Mouse (Mus musculus) heart, embryonic 15.5 days (tissue): ENCODE measurements around the gene Taf8. TPM values are rescaled to one million over a fixed set of nuclear protein-coding genes. Genes with fewer than 3 reads are reported as not detected.

Source experiments
- ATAC-seq: fragments of 200-750 bp; cut with Nextera tagmentation; replicated peaks from 2 replicates; pipeline ENCODE4 v1.8.0; 2017; ENCODE audit warnings: low read depth, moderate TSS enrichment; ENCODE audit not compliant: insufficient number of reproducible peaks, insufficient read depth, low FRiP score
- H3K27ac ChIP-seq: fragments of 300-500 bp; sonication (generic); 2 replicates; pipeline ENCODE4 v1.5.1; 2015; ENCODE audit warnings: mild to moderate bottlenecking, inconsistent platforms
- H3K27me3 ChIP-seq: fragments of 300-500 bp; sonication (generic); 2 replicates; pipeline ENCODE4 v1.6.1; 2015; ENCODE audit warnings: inconsistent platforms
- H3K36me3 ChIP-seq: fragments of 300-500 bp; sonication (generic); 2 replicates; pipeline ENCODE4 v1.6.1; 2015; ENCODE audit warnings: mild to moderate bottlenecking, inconsistent platforms
- H3K4me1 ChIP-seq: fragments of 300-500 bp; sonication (generic); replicated peaks from 2 replicates; pipeline ENCODE4 v1.6.1; 2015; ENCODE audit warnings: inconsistent platforms
- H3K4me2 ChIP-seq: fragments of 300-500 bp; sonication (generic); 2 replicates; pipeline ENCODE4 v1.6.1; 2015; ENCODE audit warnings: inconsistent platforms, mild to moderate bottlenecking, moderate library complexity
- H3K4me3 ChIP-seq: fragments of 300-500 bp; sonication (generic); 2 replicates; pipeline ENCODE4 v1.5.1; 2015; ENCODE audit warnings: mild to moderate bottlenecking, inconsistent platforms
- H3K9ac ChIP-seq: fragments of 300-500 bp; sonication (generic); 2 replicates; pipeline ENCODE4 v1.6.1; 2015; ENCODE audit warnings: mild to moderate bottlenecking, inconsistent platforms
- H3K9me3 ChIP-seq: fragments of 300-500 bp; sonication (generic); replicated peaks from 2 replicates; pipeline ENCODE4 v1.6.1; 2016; ENCODE audit warnings: inconsistent platforms
- WGBS: fragments of 180-500 bp; shearing (Covaris S2); methylation state at CpG from one replicate; pipeline ENCODE4 v1.1.7; 2015; ENCODE audit warnings: mixed read lengths; 5-methylcytosine and 5-hydroxymethylcytosine counted together
- polyA plus RNA-seq: library from polyadenylated mRNA; unstranded; fragments of >200 nt; fragmentation: Nextera tagmentation; extraction: Ambion mirVana; gene quantifications from 2 replicates; pipeline ENCODE4 v1.2.1, GENCODE M21; 2015

Gene Taf8
- polyA plus RNA-seq, 1 experiment from 2014 or later: 17.0 TPM

- Histone ChIP-seq H3K9me3 (no peaks in the 10 kb centered on the region), H3K9ac (peak overlapping the region; percentile 38), H3K36me3 (no peaks in the 10 kb centered on the region), H3K27me3 (peaks cover 34% of the 10 kb centered on the region), H3K4me3 (peak overlapping the region; percentile 44), H3K27ac (no peak overlapping the region), H3K4me1 (peaks cover 25% of the 10 kb centered on the region), H3K4me2 (peak overlapping the region; percentile 58)
- WGBS: 26% methylated on average over 14 of the region's 14 CpGs
- no peak for ATAC-seq
Measured at GRCm38 (mm10) chr17:47468063-47468462, 34.0 kb downstream of the Taf8 start.

- WGBS: 78% methylated on average over 11 of the region's 11 CpGs
- H3K9me3 ChIP-seq: no peaks in the 10 kb centered on the region
- H3K27ac ChIP-seq: no peak overlapping the region
- no peak for ATAC-seq
- H3K27me3 ChIP-seq: peaks cover 34% of the 10 kb centered on the region
- H3K4me1 ChIP-seq: peaks cover 27% of the 10 kb centered on the region
- no peak overlapping the region for H3K9ac ChIP-seq
- H3K36me3 ChIP-seq: no peaks in the 10 kb centered on the region
- peak overlapping the region; percentile 44 for H3K4me3 ChIP-seq
- peak overlapping the region; percentile 58; the same call in 1 of the 2 replicates for H3K4me2 ChIP-seq
Measured at GRCm38 (mm10) chr17:47467659-47468058, 34.4 kb downstream of the Taf8 start.

- Histone ChIP-seq H3K4me2 (no peak overlapping the region), H3K4me3 (no peak overlapping the region), H3K4me1 (peaks cover 31% of the 10 kb centered on the region), H3K36me3 (no peaks in the 10 kb centered on the region), H3K27me3 (peaks cover 34% of the 10 kb centered on the region), H3K27ac (no peak overlapping the region), H3K9ac (no peak overlapping the region), H3K9me3 (no peaks in the 10 kb centered on the region)
- no peak for ATAC-seq
- WGBS: 45% methylated on average over 9 of the region's 9 CpGs
Measured at GRCm38 (mm10) chr17:47466284-47466683, 35.8 kb downstream of the Taf8 start.

GRCm38 (mm10) chr17:47465016-47465415, 37.1 kb downstream of the Taf8 start:
- peaks cover 23% of the 10 kb centered on the region for H3K4me1 ChIP-seq
- no peaks in the 10 kb centered on the region for H3K9me3 ChIP-seq
- H3K4me3 ChIP-seq: no peak overlapping the region
- H3K9ac ChIP-seq: no peak overlapping the region
- H3K27me3 ChIP-seq: peaks cover 34% of the 10 kb centered on the region
- H3K27ac ChIP-seq: no peak overlapping the region
- H3K4me2 ChIP-seq: no peak overlapping the region
- no peak for ATAC-seq
- 77% methylated on average over 11 of the region's 11 CpGs for WGBS
- no peaks in the 10 kb centered on the region for H3K36me3 ChIP-seq

- Histone ChIP-seq H3K4me2 (no peak overlapping the region), H3K9me3 (no peaks in the 10 kb centered on the region), H3K4me1 (peaks cover 28% of the 10 kb centered on the region), H3K27me3 (peaks cover 34% of the 10 kb centered on the region), H3K4me3 (no peak overlapping the region), H3K9ac (no peak overlapping the region), H3K36me3 (no peaks in the 10 kb centered on the region), H3K27ac (no peak overlapping the region)
- no peak for ATAC-seq
- WGBS: 52% methylated on average over 12 of the region's 12 CpGs
Measured at GRCm38 (mm10) chr17:47464248-47464965, 37.7 kb downstream of the Taf8 start.

GRCm38 (mm10) chr17:47462728-47463388, 39.2 kb downstream of the Taf8 start:
- H3K9ac ChIP-seq: no peak overlapping the region
- no peaks in the 10 kb centered on the region for H3K36me3 ChIP-seq
- H3K4me2 ChIP-seq: no peak overlapping the region
- peaks cover 23% of the 10 kb centered on the region for H3K4me1 ChIP-seq
- ATAC-seq: no peak
- H3K9me3 ChIP-seq: no peaks in the 10 kb centered on the region
- no peak overlapping the region for H3K4me3 ChIP-seq
- peaks cover 28% of the 10 kb centered on the region for H3K27me3 ChIP-seq
- H3K27ac ChIP-seq: peak overlapping the region; percentile 46
- WGBS: 38% methylated on average over 9 of the region's 9 CpGs

GRCm38 (mm10) chr17:47462209-47462608, 39.9 kb downstream of the Taf8 start:
- Histone ChIP-seq H3K36me3 (no peaks in the 10 kb centered on the region), H3K9me3 (no peaks in the 10 kb centered on the region), H3K9ac (no peak overlapping the region), H3K27ac (peak overlapping the region; percentile 46), H3K4me3 (no peak overlapping the region), H3K4me1 (peaks cover 23% of the 10 kb centered on the region), H3K27me3 (peaks cover 21% of the 10 kb centered on the region), H3K4me2 (0 out of 2 replicates have a peak overlapping the region, but pooled peaks have one; percentile 8)
- ATAC-seq: no peak
- 52% methylated on average over 7 of the region's 7 CpGs for WGBS

- no peak for ATAC-seq
- Histone ChIP-seq H3K27me3 (peaks cover 16% of the 10 kb centered on the region), H3K9me3 (no peaks in the 10 kb centered on the region), H3K36me3 (no peaks in the 10 kb centered on the region), H3K4me2 (no peak overlapping the region), H3K4me1 (peaks cover 23% of the 10 kb centered on the region), H3K4me3 (no peak overlapping the region), H3K27ac (peak overlapping the region; percentile 46; the same call in 1 of the 2 replicates), H3K9ac (no peak overlapping the region)
- 47% methylated on average over 3 of the region's 3 CpGs for WGBS
Measured at GRCm38 (mm10) chr17:47461688-47462087, 40.4 kb downstream of the Taf8 start.

- Histone ChIP-seq H3K4me2 (no peak overlapping the region), H3K4me1 (peaks cover 32% of the 10 kb centered on the region), H3K9ac (no peak overlapping the region), H3K9me3 (no peaks in the 10 kb centered on the region), H3K27ac (no peak overlapping the region), H3K36me3 (no peaks in the 10 kb centered on the region), H3K4me3 (no peak overlapping the region), H3K27me3 (peaks cover 4% of the 10 kb centered on the region; the same call in 1 of the 2 replicates)
- ATAC-seq: no peak
- WGBS: 37% methylated on average over 3 of the region's 3 CpGs
Measured at GRCm38 (mm10) chr17:47459341-47459919, 42.7 kb downstream of the Taf8 start.

GRCm38 (mm10) chr17:47458936-47459335, 43.2 kb downstream of the Taf8 start:
- Histone ChIP-seq H3K4me1 (peaks cover 35% of the 10 kb centered on the region), H3K9me3 (no peaks in the 10 kb centered on the region), H3K9ac (no peak overlapping the region), H3K27me3 (no peaks in the 10 kb centered on the region), H3K4me2 (no peak overlapping the region), H3K36me3 (no peaks in the 10 kb centered on the region), H3K4me3 (no peak overlapping the region), H3K27ac (no peak overlapping the region)
- 91% methylated on average over 2 of the region's 2 CpGs for WGBS
- no peak for ATAC-seq

GRCm38 (mm10) chr17:47458310-47458709, 43.8 kb downstream of the Taf8 start:
- no peak overlapping the region for H3K9ac ChIP-seq
- no peak overlapping the region for H3K4me3 ChIP-seq
- no peak overlapping the region for H3K27ac ChIP-seq
- no peak for ATAC-seq
- 65% methylated on average over 13 of the region's 13 CpGs for WGBS
- no peak overlapping the region for H3K4me2 ChIP-seq
- no peaks in the 10 kb centered on the region for H3K36me3 ChIP-seq
- H3K27me3 ChIP-seq: no peaks in the 10 kb centered on the region
- H3K9me3 ChIP-seq: no peaks in the 10 kb centered on the region
- H3K4me1 ChIP-seq: peaks cover 39% of the 10 kb centered on the region
